Mouse (Mus musculus): ENCODE data around the gene Zfhx3.

The Zfhx3 gene

DNA sequence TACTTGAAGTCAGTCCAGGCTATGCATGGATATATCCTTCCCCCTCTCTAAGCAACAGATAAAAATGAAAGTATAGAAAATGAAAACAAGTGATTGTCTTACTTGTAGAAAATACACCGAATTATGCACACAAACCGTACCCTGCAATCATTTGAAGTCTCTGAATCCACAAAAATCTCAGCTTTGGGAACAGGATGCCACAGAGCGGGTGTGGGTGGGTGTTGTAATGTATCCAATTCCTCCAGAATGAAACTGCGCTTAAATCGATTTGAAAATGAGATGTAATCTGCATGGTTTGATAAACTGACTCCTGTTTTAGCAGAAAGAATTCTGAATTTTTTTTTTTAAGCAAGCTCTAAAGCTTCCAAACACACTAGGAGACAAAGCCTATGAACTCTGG lies 297.1 kb downstream of the Zfhx3 start:
- DNase-seq (ENCODE audit: low spot score in 2 of 2), result peak in 1 of 2 experiments; percentile 15

DNA sequence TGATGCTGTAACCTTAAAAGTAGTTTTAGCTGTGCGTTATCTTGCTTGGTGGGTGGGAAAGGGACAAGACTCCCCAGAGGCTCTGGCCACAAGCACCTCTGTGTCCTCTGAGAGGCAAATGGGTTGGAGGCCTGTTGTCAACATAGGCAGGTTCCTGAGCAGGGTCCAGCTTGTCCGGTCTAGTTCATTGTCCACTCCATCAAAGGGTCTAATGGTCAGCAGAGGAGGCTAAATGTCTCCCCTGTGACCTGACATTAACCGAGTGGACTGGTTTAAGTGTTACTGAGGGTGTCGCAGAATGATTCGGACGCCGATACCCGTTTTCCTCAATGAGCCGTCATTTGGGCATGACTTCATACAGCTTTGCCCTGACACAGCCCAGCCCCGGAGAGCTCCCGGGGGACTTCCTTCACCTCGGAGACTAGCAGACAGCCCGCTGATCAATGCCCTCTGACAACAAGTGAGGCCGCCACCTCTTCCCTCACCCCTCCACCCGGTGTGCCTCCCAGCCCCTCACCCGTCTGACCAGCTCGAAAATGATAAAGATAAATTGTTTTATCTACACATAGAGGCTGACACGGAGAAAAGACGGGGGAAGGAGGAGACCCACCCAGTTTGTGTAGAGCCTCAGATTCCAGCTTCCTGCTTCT lies 298.7 kb downstream of the Zfhx3 start:
- DNase-seq (ENCODE audit: low spot score in 2 of 2), result no peak

DNA sequence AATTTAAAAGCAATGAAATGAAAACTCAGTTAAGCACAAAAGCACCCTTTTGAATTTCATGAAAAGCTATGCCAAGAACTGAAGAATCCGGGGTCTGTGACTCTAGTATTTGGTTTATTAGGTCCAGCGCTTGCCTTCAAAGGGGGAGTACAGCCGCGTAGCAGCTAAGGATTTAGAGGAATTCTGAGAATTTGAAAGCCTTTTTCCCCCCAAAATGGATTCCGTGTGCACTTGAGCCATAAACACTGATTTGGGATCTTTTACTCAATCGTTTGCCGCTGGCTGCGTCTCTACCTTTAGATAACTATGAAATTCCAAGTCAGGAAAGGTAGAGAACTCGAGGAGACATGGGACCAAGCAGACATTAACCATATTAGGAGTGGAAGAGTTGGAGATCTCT lies 300.8 kb downstream of the Zfhx3 start:
- DNase-seq (ENCODE audit: low spot score in 2 of 2), result no peak

DNA sequence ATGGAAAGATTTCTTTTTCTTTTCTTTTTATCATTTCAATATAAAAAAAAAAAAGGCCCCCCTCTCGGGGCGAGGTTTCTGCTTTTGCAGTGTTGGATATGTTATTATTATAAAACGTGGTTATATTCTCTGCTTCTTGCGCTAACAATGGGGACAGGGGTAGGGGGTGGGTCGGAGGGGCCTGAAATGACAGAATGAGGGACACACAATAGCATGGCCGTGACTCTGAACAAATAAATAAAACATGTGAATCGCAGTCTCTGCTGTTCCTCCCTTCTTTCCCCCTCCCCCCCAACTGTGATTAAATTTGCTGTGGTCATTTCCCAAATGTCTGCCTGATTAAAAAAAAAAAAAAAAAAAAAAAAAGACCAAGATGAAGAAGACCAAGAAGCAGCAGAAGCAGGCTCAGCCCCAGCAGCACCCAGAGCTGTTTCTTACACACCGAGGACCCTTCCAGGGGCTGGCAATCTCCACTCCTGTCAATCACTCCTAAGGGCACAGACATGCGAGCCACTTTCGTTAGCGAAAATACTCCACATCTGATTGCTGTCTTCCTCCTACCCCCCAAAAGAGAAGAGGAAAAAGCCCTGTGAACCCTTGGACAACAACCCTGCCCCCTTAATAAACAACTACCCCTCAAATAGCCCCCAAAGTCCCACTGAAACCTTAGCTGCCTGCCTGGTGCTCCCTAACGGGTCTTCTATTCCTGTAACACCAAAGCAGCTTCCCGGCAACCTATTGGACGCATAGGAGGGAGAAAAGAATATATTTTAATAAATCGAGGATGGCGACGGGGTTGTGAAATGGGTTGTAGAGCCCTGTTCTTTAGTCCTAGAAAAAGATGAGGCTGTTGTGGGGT lies 302.4 kb downstream of the Zfhx3 start:
- DNase-seq (ENCODE audit: low spot score in 2 of 2), result no peak

DNA sequence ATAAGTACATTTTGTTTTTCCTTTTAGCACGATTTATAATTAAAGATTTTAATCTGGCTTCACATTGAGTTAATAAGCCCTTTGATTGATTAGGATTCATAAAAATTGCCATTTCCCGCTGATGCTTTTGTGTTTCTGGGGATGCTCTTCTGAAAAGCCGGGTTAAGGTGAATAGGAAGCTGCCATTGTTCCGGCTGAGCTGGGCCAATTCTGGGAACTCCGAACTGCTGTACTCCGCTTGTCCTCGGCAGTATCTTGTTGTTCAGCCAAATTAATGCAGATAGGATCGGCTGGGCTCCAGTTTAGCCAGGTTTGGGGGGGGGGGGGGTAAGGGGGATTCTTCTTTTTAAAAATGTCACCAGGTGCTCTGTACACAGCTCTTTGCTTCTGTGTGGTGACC lies 303.1 kb downstream of the Zfhx3 start:
- DNase-seq (ENCODE audit: low spot score in 2 of 2), result no peak

DNA sequence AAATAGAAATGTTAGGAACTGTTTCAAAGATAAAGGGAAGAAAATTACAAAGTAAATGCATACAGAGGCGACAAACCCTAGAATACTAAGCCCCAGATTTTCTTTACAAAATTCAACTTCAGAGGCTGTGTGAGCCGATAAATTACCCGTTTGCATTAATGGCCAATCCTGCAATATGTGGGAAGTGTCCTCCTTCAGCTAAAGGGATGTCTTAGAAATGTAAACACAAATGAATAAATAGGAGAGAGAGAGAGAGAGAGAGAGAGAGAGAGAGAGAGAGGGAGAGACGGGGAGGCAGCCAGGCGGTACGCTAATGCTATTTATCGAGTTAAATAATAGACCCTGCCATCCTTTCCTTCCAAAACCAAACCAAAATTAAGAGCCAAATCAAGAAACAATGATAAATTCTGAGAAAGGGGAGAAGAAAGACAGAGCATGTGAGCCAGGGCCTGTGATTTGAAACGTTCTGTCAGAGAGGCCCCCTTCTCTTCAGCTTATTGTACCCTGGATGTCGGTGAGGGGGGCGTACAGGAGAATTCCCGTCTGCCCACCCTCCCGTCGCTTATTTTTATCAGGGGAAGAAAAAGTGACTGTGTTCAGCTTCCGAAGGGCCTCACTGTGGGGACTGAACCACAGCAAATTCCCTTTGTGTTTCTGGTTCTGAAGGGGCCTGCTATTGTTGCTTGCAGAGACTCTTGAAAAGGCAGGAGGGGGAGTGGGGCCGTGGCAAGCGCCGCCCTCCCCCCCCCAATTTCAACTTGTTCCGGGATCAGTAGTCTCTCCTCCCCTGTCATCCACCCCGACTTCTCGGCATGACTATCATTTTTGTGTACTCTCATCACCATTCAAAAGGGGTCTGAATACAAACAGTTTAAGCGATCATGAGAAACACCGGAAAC lies 303.8 kb downstream of the Zfhx3 start:
- DNase-seq (ENCODE audit: low spot score in 2 of 2), result no peak

DNA sequence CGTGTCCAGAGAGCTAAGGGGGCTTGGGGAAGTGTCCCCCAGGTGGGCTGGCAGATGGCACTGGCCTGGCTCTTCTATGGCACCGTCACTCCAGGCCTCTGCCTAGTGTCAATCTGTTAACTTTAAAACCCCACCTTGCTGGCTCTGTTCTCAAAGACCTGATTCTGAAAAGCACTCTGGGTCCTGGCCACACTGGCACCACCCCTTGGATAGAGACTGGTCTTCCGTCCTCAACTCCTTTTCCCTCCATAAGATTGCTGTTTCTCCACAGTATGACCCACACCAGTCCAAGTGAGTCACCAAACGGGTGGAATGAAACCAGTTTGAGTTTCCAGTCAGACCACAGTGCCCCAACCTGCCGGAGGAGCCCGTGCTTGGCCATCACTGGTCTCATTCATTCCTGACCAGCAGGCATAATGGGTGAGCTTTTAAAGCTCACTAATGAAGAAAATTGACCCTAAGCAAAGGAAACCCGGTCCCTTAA lies 304.5 kb downstream of the Zfhx3 start:
- DNase-seq (ENCODE audit: low spot score in 2 of 2), result no peak

DNA sequence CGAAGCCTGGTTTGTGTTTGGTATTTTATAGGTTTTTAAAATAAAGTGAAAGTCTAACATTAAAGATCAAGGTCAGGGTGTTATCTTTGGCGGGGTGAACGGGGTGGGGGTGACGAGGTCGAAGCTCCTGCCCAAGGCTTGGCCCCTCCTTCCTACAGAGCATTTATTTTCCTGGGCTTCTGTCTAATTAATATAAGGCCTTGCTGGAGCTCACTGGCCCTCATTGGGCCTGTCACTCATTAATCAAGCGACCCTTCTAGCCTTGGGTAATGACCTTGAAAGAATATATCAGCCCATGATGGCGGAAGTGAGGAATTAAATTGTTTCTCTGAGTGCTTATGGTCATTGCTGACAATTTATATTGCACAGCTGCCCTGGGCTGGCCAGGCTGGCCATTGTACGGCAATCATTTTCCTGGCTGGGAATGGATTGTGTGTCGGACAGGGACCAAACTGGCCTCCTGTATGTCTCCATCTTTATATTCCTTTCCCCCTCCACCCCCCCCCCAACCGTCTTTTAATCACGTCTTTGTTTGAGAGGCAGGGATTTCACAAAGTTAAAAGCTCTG lies 322.2 kb downstream of the Zfhx3 start:
- DNase-seq (ENCODE audit: low spot score in 2 of 2), result no peak

DNA sequence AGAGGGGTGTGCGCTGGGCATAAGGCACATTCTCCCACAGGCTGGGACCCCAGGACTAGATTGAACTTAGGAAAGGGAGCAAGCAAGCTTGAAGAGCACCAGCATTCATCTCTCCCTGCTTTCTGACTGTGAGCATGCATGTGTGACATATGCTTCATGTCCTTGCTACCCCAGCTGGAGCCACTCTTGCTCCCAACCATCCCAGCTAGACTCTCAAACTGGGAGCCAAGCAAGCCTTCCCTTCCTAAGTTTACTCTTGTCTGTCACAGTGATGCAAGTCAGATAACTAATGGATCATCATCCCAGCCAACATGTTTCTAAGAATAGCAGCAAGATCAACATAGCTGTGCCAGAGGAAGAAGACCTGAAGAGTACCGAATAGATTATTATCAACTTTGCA lies 335.5 kb downstream of the Zfhx3 start:
- no peak for DNase-seq (ENCODE audit: low spot score in 2 of 2)

DNA sequence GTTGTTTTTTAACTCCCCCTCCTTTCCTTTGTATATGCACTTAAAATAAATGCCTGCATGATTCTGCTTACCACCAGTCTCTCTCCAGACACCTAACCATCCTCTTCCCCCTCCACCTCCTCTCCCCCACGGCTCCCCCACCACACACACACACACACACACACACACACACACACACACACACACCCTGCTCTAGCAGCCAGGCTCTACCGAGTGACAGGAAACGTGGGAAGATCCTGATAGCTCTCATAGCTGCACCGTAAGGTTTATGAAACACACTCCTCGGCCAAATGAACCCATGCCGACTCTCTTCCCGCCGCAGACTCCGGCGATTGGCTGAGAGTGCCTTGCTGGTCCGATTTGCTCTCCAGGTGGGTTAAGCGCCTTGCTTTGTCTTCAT lies 339.5 kb downstream of the Zfhx3 start:
- DNase-seq (ENCODE audit: low spot score in 2 of 2), result no peak

DNA sequence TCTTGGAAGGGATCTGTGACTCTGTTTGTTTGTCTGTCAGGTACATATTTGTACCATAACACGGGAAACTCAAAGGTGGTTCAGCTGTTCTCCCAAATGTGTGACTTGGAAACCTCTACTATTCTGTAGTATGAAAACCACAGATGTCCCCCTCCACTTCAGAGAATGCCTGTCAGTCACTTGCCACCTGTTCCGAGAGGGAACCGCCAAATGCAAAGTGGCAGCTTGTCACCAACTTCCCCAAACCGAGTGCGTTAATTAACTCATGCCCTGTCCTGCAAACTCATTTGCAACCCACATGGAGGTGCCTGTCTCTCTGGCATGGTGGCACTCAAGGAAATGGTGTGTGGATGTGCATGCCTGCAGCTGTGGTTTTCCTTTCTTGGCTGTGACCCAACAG lies 343.7 kb downstream of the Zfhx3 start:
- DNase-seq (ENCODE audit: low spot score in 2 of 2), result no peak

DNA sequence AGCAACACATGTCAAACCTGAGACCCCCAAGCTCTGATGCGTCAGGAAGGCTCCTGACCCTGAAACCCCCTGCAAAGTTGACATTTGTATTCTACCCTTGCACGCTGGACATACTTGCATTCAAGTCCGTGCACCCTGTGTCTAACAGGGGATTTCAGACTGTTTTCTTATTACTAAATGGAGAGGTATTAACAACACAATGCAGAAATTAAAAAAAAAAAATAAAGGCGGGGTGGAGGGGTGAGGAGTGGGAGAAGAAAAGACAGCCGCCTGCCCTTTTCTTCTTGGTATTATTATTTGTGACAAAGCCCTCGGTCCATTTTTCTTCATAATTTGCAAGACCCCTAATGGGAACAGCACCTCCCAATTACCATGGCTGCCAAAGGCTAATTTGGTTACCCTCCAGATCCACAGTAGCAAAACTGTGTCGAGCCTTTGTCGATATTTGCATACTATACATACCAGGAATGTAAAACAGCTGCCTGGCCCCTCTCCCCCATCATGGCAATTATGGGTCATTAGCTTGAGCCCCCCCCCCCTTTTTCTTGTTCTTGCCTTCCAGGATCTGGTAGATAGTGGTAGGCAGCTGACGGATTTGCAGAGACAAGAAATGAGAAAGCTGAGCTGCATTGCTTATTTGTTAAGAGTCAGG lies 358.6 kb downstream of the Zfhx3 start:
- DNase-seq (ENCODE audit: low spot score in 2 of 2), result no peak

DNA sequence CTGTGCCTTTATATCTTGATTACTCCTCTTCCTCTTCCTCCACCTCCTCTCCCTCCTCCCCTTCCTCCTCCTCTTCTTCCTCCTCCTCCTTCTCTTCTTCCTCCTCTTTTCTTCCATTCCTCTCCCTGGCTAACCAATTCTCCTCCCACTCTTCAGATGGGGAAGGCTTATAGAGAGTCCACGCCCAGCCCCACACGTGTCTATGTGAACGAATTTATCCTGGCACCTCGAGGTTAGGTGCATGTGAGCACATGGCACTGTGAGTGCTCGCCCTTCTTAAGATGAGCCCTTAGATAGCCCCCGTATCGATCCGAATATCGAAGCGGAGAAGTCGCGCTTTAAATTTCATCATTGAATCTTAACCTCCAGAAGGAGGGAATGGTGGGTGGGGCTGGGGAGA lies 359.2 kb downstream of the Zfhx3 start:
- DNase-seq (ENCODE audit: low spot score in 2 of 2), result no peak

DNA sequence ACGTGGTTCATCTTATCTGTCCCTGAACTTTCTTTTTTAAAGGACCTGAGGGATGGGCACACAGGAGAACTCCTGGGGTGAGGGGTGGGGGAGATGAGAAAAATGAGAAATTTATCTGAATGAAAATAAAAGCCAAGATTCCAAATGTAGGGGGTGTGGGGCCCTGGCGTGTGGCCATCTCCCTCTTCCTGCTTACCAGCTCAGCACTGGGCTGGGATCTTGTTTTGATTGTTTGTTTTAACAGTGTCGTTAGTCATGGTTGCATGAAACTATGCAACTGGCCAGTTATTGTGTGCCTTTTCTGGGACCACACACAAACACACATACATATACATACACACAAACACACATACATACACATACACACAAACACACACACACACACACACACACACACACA lies 362.9 kb downstream of the Zfhx3 start:
- DNase-seq (ENCODE audit: low spot score in 2 of 2), result no peak

DNA sequence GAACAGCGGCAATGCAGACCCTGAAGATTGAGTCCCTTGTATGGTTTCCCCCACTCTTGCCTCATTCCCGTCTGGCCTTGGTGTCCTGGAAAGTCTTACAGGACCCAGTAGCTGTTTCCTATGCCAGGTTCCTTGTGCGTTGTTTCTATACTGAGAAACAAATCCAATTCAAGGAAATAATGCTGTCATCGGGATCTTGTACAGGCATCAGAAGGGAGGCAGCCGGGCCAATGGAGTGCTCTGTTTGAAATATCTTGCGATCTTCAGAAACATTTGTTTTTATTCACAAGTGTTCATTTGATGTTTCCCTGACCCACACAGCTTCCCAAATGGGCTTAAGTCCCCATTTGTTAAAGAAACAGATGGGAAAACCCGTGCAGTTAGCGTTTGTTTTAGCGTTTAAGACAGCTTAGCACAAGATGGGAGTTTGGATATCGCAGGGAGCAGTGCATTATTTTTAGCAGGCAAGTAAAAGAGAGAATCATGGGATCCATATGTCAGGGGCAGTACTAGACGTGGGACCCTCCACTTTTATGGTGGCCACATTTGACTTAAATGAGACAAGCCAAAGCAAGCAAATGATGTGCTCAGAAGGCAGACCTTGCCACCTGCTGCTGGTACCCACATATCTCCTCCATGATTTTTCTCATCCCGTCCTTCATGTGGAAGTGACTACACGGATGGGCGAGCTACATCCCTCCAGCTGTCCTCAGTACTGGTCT lies 367.2 kb downstream of the Zfhx3 start:
- no peak for DNase-seq (ENCODE audit: low spot score in 2 of 2)

DNA sequence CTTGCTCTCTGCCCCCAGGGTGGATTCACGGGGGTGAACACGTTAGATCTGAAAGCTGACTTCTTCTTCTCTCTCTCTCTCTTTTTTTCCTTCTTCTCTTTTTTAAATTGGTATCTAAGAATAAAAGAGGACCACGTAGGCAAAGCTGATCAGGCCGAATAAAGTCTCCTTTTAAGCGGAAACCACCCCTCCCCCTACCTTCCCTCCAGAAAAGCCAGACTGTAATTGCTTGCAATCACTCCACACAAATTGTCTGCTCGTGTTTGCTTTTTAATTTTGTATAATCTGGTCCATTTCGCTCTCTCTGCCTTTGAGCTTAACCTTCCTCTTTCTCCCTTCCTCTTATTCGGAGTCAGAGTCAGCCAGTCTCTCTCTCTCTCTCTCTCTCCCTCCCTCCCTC lies 372.6 kb downstream of the Zfhx3 start:
- no peak for DNase-seq (ENCODE audit: low spot score in 2 of 2)

DNA sequence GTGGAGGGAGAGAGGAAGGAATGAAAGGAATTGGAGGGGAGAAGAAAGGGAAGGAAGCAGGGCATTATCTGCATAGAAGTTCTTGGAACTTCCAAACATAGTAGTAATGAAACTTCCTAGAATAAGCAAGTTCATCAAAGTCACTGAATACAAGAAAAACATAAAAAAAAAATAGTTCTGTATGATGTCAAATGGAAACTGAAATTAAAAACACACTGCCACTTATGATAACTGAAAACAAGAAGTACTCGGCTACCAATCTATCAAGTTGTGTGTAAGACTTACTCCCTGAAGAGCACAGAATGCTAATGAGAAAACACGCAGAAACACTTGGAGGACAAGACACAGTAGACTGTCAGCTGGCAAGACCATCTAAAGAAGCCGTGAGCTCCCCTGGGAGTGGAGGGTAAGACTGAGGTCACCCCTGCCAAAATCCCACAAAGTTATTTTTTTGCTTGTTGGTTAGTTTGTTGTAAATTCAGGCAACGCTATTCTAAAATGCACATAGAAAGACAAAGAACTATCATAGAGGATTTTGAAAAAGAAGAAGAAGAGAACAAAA lies 375.2 kb downstream of the Zfhx3 start:
- no peak for DNase-seq (ENCODE audit: low spot score in 2 of 2)

DNA sequence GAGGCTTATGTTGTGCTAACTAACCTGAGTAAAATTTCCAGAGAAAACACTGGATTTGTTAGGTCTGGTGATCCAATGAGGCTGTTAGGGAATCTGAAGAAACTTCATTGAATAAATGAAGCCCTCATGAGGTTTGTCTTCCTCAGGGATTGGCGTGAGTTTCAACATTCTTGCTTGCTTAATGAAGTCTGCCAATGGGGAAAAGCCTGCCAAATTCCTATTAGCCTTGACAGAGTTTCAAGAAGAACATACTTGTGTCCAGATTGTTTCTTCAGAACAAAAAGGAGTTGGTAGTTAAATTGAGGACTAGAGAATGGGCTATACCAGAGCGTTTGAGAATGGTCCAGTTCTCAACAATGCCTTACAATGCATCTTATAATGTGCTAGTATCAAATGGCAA lies 385.3 kb downstream of the Zfhx3 start:
- DNase-seq (ENCODE audit: low spot score in 2 of 2), result peak in 1 of 2 experiments; percentile 9

DNA sequence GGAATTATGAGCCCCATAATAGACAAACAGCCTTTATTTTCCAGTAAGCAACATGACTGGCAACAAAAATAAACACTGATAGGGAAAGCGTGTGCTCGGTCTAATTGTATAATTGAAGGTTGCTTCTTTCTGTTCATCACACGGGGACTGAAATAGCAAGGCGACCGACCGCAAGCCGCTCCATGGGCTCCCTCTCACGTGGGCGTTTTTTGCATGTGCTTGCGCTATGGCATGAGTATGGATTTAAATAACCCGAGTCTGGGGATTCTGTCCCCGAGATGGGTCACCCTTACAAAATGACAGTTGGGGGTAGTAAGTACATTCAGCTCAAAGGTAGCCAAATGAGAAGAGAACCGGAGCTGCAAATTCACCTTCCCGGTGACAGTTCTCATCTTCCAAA lies 405.9 kb downstream of the Zfhx3 start:
- DNase-seq (ENCODE audit: low spot score in 2 of 2), result no peak

DNA sequence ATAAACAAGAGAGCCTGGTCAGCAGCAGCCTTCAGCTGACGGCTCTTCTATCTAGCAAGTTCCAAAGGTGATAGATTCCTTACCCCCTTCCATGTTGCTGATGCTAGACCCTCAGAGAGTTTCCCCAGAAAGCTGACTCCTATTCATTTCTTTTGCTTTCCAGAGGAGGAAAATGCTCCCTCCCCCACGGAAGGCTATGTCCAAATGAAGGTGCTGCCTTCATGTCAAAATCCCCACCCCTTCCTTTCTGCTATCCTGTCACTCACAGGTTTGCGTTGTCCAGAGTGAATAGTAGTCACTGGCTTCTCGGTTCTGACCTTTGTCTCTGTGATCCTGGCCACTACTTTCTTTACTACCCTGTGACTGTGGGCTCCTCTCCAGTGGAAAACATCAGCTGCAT lies 406.3 kb downstream of the Zfhx3 start:
- DNase-seq (ENCODE audit: low spot score in 2 of 2), result no peak

All from left cerebral cortex, adult 9 months (tissue).